Mouse (Mus musculus) limb, embryonic 14.5 days (tissue): ENCODE data around the gene Dscaml1. TPM values are rescaled to one million over a fixed set of nuclear protein-coding genes. Genes with fewer than 3 reads are reported as not detected.

Source experiments
- ATAC-seq: fragments of 200-750 bp; cut with Nextera tagmentation; 2 replicates; pipeline ENCODE4 v1.8.0; 2017; ENCODE audit warnings: low read depth, moderate number of reproducible peaks, moderate TSS enrichment; ENCODE audit not compliant: low FRiP score
- DNase-seq: peaks from one replicate; pipeline ENCODE4 v3.0.0-alpha.2; 2015; ENCODE audit warnings: low spot score
- H3K27ac ChIP-seq: fragments of 300-500 bp; sonication (generic); replicated peaks from 2 replicates; pipeline ENCODE4 v1.5.1; 2014; ENCODE audit warnings: low read depth, mild to moderate bottlenecking, low read length, moderate library complexity, mixed read lengths
- H3K27me3 ChIP-seq: fragments of 300-500 bp; sonication (generic); 2 replicates; pipeline ENCODE4 v1.6.1; 2014; ENCODE audit warnings: low read length, mixed read lengths; ENCODE audit not compliant: control insufficient read depth, insufficient read depth
- H3K36me3 ChIP-seq: fragments of 300-500 bp; sonication (generic); 2 replicates; pipeline ENCODE4 v1.6.1; 2014; ENCODE audit warnings: mild to moderate bottlenecking, low read length, moderate library complexity, mixed read lengths; ENCODE audit not compliant: control insufficient read depth, insufficient read depth
- H3K4me1 ChIP-seq: fragments of 300-500 bp; sonication (generic); 2 replicates; pipeline ENCODE4 v1.6.1; 2014; ENCODE audit warnings: antibody characterized with exemption, low read length, mixed read lengths; ENCODE audit not compliant: control insufficient read depth, insufficient read depth
- H3K4me2 ChIP-seq: fragments of 300-500 bp; sonication (generic); replicated peaks from 2 replicates; pipeline ENCODE4 v1.6.1; 2014; ENCODE audit warnings: low read depth, mild to moderate bottlenecking, low read length, moderate library complexity; ENCODE audit not compliant: severe bottlenecking
- H3K4me3 ChIP-seq: fragments of 300-500 bp; sonication (generic); replicated peaks from 2 replicates; pipeline ENCODE4 v1.5.1; 2014; ENCODE audit warnings: low read length
- H3K9ac ChIP-seq: fragments of 300-500 bp; sonication (generic); 2 replicates; pipeline ENCODE4 v1.6.1; 2014; ENCODE audit warnings: mild to moderate bottlenecking, low read depth, low read length, moderate library complexity; ENCODE audit not compliant: severe bottlenecking
- H3K9me3 ChIP-seq: fragments of 300-500 bp; sonication (generic); 2 replicates; pipeline ENCODE4 v1.6.1; 2016; ENCODE audit warnings: low read length; ENCODE audit not compliant: control insufficient read depth
- POLR2A ChIP-seq: fragments of 200-500 bp; IDR thresholded peaks from 2 replicates; pipeline ENCODE4 v1.8.0; 2012; ENCODE audit warnings: inconsistent platforms, mild to moderate bottlenecking, moderate library complexity, borderline replicate concordance; ENCODE audit not compliant: insufficient read depth, insufficient read length; ENCODE audit errors: extremely low read depth
- WGBS: fragments of 180-500 bp; shearing (Covaris S2); extraction: QIAGEN DNeasy Blood & Tissue Kit; methylation state at CpG from one replicate; pipeline ENCODE4 v1.1.7; 2014; 5-methylcytosine and 5-hydroxymethylcytosine counted together
- polyA plus RNA-seq, 2 experiments: library from polyadenylated mRNA; depleted of rRNA in 1 of 2; stranded (reverse) in 1 of 2; unstranded in 1 of 2; fragments of >200 nt; fragmentation: Nextera tagmentation in 1 of 2; extraction: Ambion mirVana in 1 of 2; gene quantifications; 2 replicates each; pipeline versions ENCODE4 v1.2.1 to v1.2.3; 2012 to 2014

Gene Dscaml1
- polyA plus RNA-seq, 2 experiments, result 0.43 to 1.0 TPM

DNA sequence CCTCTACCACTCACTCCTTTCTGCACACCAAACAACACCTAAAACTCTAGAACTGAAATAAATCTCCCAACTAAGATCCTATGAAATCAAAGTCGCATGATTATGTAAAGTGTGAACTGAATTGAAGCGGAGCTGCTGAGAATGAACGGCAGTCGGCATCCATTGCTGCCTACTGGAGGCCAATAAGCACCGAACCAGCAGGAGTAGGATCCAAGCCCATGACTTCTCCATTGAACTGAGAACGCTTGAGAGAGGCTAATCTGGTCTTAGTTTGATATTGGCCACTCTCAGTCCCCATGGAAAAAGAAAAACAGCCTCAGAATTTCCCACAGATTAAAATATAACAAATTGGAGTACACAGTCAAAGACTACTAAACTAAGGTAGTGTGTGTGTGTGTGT lies 42.5 kb upstream of the Dscaml1 start:
- H3K9ac ChIP-seq, result no peak overlapping the region
- DNase-seq, result no peak
- H3K27me3 ChIP-seq, result no peaks in the 10 kb centered on the region
- no peak overlapping the region for H3K4me2 ChIP-seq
- no peak for ATAC-seq
- no peaks in the 10 kb centered on the region for H3K36me3 ChIP-seq
- no peak for TF ChIP-seq POLR2A
- no peak overlapping the region for H3K27ac ChIP-seq
- 92% methylated on average over 6 of the region's 6 CpGs for WGBS
- H3K9me3 ChIP-seq, result no peaks in the 10 kb centered on the region
- no peak overlapping the region for H3K4me3 ChIP-seq
- no peaks in the 10 kb centered on the region for H3K4me1 ChIP-seq

GRCm38 (mm10) chr9:45386698-45387097 lies 39.7 kb upstream of the Dscaml1 start:
- H3K27me3 ChIP-seq, result no peaks in the 10 kb centered on the region
- H3K9me3 ChIP-seq, result no peaks in the 10 kb centered on the region
- no peak for DNase-seq
- H3K4me3 ChIP-seq, result no peak overlapping the region
- 89% methylated on average over 5 of the region's 5 CpGs for WGBS
- no peak overlapping the region for H3K9ac ChIP-seq
- TF ChIP-seq POLR2A, result no peak
- H3K27ac ChIP-seq, result no peak overlapping the region
- no peak overlapping the region for H3K4me2 ChIP-seq
- ATAC-seq, result no peak
- no peaks in the 10 kb centered on the region for H3K4me1 ChIP-seq
- H3K36me3 ChIP-seq, result no peaks in the 10 kb centered on the region; the same call in none of the 2 replicates

DNA sequence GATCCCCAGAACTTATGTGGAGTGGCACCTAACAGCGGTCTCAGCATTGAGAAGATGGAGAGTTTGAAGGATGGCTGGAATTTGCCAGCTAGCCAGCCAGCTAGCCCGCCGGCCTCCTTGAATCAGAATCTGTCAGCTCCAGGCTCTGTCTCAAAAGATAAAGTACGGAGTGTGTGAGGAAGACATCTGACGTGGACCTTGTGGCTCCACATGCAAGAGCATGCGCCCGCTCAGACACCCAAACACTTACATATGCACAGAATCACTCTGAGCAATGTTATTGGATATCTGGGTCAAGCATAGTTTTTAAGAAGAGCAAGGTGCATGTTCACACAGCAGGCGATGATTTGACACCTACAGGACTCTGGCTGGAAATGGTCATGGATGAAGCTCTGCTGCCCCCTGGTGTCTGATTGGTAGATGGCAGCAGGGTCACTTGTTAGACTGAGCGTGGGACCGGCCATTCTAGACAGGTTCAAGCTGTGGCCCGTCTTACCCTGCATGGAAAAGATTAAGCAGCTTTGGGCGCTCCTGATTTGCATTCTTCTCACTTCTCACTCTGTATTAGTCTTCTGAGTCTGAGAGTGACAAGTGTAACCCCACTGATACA lies 37.9 kb upstream of the Dscaml1 start:
- Histone ChIP-seq H3K4me3 (no peak overlapping the region), H3K36me3 (peaks cover 12% of the 10 kb centered on the region), H3K4me2 (no peak overlapping the region), H3K27ac (no peak overlapping the region), H3K4me1 (no peaks in the 10 kb centered on the region), H3K9me3 (no peaks in the 10 kb centered on the region), H3K9ac (no peak overlapping the region), H3K27me3 (no peaks in the 10 kb centered on the region)
- no peak for TF ChIP-seq POLR2A
- DNase-seq (peak; percentile 86), ATAC-seq (peak; percentile 80)
- 46% methylated on average over 12 of the region's 12 CpGs for WGBS

GRCm38 (mm10) chr9:45389596-45389995 lies 36.8 kb upstream of the Dscaml1 start:
- ATAC-seq (no peak), DNase-seq (no peak)
- Histone ChIP-seq H3K4me2 (no peak overlapping the region), H3K4me1 (no peaks in the 10 kb centered on the region), H3K27ac (no peak overlapping the region), H3K4me3 (no peak overlapping the region), H3K9ac (no peak overlapping the region), H3K9me3 (no peaks in the 10 kb centered on the region), H3K36me3 (peaks cover 19% of the 10 kb centered on the region), H3K27me3 (no peaks in the 10 kb centered on the region)
- TF ChIP-seq POLR2A, result no peak
- 86% methylated on average over 8 of the region's 8 CpGs for WGBS

DNA sequence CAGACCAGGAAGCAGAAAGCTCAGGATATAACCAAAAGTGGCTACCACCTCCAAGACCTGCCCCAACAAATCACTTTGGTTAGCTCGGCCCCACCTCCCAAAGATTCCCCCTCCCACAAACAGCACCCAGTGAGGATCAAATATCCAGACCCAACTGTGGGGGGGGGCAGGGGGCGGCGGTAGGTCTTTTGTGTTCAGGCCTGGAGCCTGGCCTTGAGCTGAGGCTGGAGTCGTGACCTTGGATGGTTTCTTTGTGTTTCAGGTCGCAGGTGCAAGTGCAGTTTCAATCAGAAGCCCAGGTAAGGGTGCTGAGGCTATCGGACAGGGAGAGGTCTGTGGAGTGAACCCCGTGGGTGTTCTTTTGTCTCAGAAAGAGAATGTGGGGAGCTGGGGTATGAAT lies 35.1 kb upstream of the Dscaml1 start:
- H3K9ac ChIP-seq, result no peak overlapping the region
- ATAC-seq (no peak), DNase-seq (no peak)
- no peak overlapping the region for H3K4me3 ChIP-seq
- no peak overlapping the region for H3K27ac ChIP-seq
- H3K4me1 ChIP-seq, result no peaks in the 10 kb centered on the region
- H3K9me3 ChIP-seq, result no peaks in the 10 kb centered on the region
- no peaks in the 10 kb centered on the region for H3K27me3 ChIP-seq
- H3K36me3 ChIP-seq, result peaks cover 29% of the 10 kb centered on the region
- WGBS, result 82% methylated on average over 7 of the region's 7 CpGs
- no peak for TF ChIP-seq POLR2A
- no peak overlapping the region for H3K4me2 ChIP-seq
